Mouse (Mus musculus): ENCODE data around the gene Zfp286.

- TF ChIP-seq EP300 (IDR thresholded peaks at IDR 0.05) (no peak), CTCF (IDR thresholded peaks at IDR 0.05) (no peak)
Measured at GRCm38 (mm10) chr11:62760755-62761457, 28.4 kb downstream of the Zfp286 start.

Measured in lung, postnatal 0 days (tissue).